Mouse (Mus musculus): ENCODE measurements around the gene Hist2h2bb.

- TF ChIP-seq CTCF (conservative IDR thresholded peaks at IDR 0.05; ENCODE audit: insufficient read depth, insufficient read length, low read depth, low read length), result no peak
- TF ChIP-seq POLR2A (IDR thresholded peaks at IDR 0.05; ENCODE audit: low read depth, low read length), result no peak
Observed at GRCm38 (mm10) chr3:96273591-96274465, 4.3 kb downstream of the Hist2h2bb start.

Measured in kidney, adult 2 months (tissue).